Mouse (Mus musculus): Measurements from ENCODE around the gene Serpina6.

Serpina6 gene

DNA sequence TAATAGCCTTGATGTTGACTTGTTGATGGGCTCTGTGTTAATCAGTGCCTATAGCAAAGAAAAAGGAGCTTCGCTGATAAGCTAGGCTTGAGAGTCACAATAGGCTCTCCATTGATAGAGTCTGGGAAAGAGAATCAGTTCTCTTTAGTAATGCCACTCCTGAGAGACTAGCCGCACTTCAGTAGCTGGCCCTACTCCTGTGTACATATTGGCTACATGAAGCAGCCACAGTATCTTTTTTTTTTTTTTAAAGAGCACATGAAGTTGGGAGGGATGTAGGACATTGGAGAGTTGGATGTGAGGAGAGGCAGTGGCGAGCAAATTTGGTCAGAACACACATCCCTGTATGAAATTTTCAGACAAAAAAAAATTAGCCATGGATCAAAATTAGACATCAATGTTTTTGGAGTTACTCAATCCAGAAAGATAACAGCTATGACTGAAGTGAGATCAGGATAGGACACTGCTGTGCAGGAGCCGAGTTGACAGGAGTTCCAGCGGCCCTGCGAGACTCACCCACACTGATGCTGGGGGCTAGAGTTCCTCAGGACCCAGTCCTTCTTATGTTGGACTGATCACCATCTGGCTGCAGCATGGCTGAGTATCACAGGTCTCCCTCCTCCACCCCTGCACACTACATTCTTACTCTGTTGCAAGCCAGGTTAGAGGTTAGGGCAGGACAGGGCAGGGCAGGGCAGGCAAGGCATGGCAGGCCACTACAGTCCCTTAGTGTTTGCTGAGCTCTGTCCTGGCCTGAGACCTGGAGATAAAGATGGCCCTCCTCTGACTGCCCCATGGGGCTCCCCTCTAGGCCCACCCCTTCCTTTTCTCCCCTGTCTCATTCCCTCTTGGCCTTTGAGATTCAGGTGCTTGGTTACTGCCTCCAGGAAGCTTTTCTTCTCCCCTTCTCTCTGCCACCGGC lies 1.6 kb downstream of the Serpina6 start:
- DNase-seq (ENCODE audit: low read depth, low spot score) = no peak

DNA sequence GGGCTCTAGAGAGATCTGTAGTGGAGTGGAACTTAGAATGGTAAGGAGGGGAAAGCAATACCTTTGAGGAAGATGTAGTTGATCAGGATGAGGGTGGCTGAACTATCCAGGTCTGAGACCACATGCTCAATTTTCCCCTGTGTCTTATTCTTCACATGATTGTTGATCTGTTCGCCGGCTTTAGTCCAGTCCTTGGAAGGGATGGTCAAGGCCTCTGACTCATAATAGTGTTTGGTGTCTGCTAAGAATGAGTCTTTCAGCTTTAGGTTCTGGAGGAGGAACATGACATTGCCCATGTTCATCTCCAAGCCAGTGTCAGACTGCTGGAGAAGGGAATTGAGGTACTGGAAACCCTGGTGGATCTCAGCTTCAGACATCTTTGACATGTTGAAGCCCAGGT lies 3.2 kb downstream of the Serpina6 start:
- no peak for DNase-seq (ENCODE audit: low read depth, low spot score)

DNA sequence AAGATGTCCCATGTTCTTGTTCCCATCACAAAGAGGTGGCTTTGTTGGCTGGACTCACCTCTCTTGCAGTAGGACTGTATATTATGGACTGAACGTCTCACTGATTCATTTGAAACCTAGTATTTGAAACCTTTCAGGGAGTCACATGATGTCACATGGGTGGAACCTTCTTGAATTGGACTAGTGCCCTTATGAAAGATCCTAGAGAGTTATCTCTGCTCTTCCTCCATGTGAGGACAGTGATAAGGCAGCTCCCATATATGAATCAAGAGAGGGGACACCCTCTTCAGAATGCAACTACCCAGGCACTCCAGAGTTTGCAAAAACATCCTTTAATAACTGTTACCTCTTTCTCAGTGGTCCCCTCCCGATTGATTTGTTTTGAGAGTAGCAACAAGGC lies 10.7 kb downstream of the Serpina6 start:
- no peak for DNase-seq (ENCODE audit: low read depth, low spot score)

DNA sequence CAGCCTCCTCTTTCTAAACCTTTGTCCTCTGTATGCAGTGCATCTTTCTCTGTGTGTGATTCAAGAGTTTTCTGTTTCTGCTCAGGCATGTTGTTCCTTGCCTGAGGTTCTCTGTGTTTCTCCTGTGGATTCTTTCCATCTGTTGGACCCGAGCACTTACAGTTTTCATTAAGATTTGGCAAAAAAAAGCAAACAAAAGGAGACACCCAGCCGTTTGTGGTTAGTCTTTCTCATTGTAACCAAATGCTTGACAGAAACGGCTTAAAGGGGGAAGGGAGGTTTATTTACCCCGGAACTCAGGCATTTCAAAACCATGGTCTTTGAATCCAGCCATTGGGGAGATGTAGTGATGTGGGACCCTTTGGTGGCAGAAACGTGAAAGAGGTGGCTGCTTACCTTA lies 12.4 kb downstream of the Serpina6 start:
- no peak for DNase-seq (ENCODE audit: low read depth, low spot score)

DNA sequence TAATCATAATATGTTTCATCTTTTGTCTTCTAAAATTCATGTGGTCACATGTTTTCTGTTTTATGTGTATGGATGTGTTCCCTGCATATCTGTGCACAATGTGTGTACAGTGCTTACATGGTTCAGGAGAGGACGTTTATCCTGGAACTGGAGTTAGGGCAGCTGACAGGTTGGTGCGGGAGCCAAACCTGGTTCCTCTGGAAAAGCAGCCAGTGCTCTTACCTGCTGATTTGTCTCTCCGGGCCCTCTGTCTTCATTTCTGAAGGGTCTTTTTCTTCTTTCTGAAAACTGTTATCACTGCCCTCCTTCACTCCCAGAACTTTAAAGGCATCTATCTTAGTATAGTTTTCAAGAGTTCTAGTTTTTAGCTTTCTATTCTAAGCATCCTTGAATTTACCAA lies 13.2 kb downstream of the Serpina6 start:
- DNase-seq (ENCODE audit: low read depth, low spot score) = no peak

DNA sequence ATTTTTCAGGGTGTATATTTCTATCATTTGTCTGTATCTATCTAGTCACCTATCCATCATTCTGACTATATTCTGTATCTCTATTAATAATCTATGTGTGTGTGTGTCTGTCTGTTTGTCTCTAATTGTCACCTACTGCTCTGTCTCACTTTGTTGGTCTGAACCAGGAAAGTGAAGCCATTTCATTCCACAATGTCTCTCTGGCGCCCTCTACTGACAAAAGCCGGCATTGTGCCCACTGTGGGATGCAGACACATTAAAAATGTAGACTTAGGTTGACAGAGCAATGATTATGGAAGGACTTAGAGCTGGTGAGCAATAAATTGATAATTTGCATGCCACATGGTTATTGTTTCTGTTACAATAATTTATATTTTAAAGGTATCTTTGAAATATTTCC lies 13.7 kb downstream of the Serpina6 start:
- DNase-seq (ENCODE audit: low read depth, low spot score) = peak; percentile 29

DNA sequence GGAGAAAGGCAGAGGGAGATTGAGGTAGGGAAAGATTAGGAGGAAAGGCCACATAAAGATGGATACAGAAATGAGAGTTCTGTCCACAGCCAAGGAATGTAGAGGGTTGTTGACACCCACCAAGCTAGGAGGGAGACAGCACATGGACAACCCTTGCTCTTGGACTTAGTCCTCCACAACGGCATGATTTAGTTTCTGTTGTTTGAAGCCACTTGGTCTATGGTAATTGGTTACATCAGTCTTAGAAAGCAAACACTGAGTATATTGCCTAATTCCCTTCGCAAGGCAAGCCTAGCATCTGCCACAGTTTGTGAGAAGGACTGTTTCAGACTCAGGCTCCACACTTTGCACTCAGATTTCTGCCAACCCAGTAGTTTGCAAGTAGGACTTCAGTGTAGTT lies 21.2 kb downstream of the Serpina6 start:
- no peak for DNase-seq (ENCODE audit: low read depth, low spot score)

DNA sequence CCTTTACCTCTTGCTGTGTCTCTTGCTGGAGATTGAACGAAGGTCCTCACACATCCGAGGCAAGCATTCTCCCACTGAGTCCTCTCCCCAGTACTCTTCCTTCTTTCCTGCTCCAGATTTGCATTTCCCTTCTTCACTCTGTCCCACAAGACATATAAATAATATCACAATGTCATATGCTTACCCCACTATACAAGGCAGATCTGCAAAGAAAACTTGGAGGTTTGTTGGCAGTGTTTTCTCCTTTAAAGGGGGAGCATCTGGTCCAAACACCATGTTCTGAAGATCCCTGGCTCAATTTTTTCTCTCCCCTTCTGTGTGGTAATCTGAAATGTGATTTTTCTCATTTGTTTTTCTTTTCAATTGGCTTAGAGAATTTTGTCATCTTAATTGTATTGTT lies 22.6 kb downstream of the Serpina6 start:
- no peak for DNase-seq (ENCODE audit: low read depth, low spot score)

DNA sequence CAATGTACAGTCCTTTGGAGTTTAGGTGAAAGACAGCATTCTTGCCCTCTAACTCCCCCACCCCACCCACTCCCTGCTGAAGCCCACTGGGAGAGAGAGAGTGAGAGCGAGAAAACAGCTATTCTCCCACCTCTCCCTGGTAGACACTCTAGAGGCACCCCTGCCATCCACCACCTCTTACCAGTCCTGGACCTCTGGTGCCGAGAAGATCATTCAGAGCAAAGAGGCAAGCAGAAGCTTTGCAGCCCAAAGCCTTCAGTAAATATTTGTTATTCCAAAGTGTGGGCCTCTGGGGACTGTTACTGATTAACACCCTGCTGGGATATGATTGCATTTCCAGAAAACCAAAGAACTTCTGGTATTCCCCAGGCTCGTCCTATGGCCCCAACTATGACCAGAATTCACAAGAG lies 25.8 kb downstream of the Serpina6 start, which contains the start of gene Serpina10:
Gene Serpina10, minus strand, starts transcription at position 242 of the 410 bp plus-strand sequence.
- DNase-seq (ENCODE audit: low read depth, low spot score) = no peak

DNA sequence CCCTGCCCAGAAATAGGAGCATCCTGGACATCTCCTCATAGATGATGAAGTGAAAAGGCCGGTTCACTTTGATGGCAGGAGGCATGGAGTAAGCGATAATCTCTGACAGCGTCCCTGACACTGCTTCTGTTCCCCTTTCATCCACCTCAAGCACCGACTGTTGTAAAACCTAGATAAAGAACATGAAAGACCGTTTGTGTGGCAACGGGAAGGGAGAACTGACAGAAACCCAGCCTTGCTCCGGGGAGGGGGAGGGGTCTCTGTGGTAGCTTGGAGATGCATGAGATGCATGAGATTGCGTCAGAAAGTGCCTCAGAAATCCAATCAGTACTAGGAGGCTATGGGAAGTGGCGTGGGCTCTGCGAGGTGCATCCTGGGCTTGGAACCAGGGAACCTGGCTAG lies 40.2 kb downstream of the Serpina6 start:
- DNase-seq (ENCODE audit: low read depth, low spot score) = no peak

DNA sequence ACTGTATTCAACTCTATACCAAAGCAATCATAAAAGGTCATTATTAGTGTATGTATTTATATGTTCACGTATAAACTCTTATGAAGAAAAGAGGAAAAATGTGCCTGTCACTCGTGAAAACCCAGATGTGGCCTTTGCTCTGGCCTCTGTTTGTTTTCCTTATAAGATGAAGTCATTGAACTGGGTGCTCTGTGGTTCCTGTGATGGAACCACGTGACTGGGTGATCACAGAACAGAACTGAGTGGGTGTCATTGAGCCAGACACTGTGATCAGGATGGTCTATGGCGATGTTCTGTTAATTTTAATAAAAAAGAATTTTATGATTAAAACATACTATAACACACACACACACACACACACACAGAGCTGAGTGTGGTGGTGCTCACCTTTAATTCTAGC lies 41.3 kb downstream of the Serpina6 start:
- DNase-seq (ENCODE audit: low read depth, low spot score) = no peak

DNA sequence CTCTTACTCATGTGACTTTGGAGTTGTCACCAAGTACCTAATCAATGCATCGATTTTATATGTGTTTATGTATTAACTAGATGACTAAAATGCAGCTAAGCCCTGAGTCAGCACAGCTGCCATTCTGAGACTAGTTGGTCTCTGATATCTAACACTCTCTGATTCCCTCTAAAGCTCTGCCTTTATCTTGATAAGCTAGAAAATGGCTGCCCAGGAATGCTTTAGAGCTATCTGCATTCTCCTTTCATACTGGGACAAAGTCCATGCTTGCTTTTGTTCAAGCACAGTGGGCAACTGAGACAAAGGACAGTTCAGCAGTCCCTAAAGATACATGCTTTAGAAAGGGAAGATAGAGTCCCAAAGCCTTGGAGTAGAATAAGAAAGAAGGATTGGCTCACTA lies 41.9 kb downstream of the Serpina6 start:
- DNase-seq (ENCODE audit: low read depth, low spot score) = no peak

DNA sequence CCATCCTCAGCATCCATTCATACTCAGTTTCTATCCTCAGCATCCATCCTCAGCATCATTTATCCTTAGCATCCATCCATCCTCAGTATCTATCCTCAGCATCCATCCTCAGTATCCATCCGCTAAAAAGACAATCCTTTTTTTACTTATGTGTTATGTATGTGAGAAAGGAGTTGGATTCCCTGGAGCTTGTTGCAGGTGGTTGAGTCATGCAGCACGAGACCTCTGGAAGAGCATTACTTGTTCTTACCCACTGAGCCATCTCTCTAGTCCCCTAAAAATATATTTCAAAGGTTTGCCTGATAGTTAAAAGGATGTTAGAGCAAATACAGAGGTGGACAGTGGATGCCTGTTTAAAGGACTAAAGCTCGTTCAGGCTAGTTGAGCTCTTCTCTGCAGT lies 55.2 kb downstream of the Serpina6 start:
- DNase-seq (ENCODE audit: low read depth, low spot score) = no peak

DNA sequence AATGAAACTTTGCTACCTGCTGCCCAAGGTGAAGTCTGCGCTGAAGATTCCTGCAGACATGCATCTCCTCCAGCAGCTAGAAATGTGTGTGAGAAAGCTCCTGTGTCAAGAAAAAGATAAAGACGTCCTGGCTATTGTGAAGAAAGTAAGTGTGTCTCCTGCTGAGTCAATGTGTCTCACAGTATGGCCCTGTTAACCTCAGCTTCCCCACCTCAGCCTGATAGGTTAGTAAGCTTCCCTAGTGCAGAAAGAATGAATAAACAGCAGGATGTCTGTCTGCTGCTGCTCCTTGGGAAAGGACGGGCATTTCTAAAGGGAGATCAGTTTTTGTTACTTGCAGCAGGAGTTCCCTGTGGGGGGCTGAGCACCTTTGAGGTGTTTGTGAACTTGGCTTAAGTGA lies 56.6 kb downstream of the Serpina6 start:
- no peak for DNase-seq (ENCODE audit: low read depth, low spot score)

DNA sequence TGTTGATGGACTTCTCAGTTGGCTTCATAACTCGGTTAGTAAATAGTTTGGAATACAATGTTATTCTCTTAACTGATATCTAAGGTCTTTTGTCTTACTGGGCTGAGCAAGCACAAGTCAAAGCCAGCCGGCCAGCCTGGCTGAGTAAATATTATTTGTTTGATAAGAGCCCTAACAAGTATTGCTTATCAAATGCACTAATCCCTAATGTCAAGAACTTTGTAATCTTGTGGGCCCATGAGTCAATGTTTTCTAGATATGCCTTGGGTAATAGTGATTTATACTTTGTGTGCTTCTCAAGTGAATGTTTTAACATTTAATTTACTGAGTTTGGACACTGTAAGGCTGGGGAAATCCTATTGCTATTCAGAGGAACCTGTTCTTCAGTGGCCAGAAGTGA lies 58.6 kb downstream of the Serpina6 start:
- DNase-seq (ENCODE audit: low read depth, low spot score) = no peak

Data from CD4-positive helper T cell, adult 2 months (primary cell).